Mouse (Mus musculus) spleen, adult 2 months (tissue): ENCODE measurements at regions not wholly inside any gene's neighbourhood (a gene's known extent, or its start where the extent isn't known, plus 50 kb on each side); places are given as distances from the start of the nearest gene placed in this dataset.

Experiments
- CTCF ChIP-seq: fragments of 200-500 bp; IDR thresholded peaks from 2 replicates; pipeline ENCODE4 v1.5.1; 2011; ENCODE audit warnings: mild to moderate bottlenecking, inconsistent platforms; ENCODE audit not compliant: insufficient read depth, insufficient read length, insufficient replicate concordance; ENCODE audit errors: extremely low read depth
- POLR2A ChIP-seq: fragments of 200-500 bp; IDR thresholded peaks from 2 replicates; pipeline ENCODE4 v1.6.1; 2011; ENCODE audit warnings: low read depth, low read length, inconsistent platforms

DNA sequence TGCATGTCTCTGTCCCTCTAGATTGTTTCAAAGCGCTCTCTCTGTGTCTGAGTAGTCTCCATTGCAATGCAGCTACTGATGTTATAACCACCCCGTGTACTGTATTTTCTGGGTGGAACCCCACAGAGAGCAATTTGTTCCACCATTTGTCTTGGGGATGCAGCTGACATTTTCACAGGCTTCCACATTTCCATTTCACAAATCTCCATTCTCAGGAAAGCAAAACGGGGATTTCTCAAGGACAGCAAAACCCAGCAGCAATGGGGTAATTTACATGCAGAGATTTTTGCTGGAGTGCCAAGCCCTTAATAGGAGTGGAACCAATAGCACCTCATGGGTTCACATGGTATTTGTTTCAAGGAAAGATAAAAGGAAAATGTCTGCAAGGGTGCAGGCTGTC, 412.5 kb upstream of the Rgma start:
- TF ChIP-seq CTCF (no peak), POLR2A (no peak)
